Mouse (Mus musculus) A20 (cell line): ENCODE measurements around the gene Pin1rt1.
A peak's percentile ranks its signal among the peaks of the same experiment; 100 is the strongest.

ENCODE experiments used
- DNase-seq: peaks from one replicate; pipeline ENCODE4 v3.0.0-alpha.2; 2011; ENCODE audit warnings: low read depth, low spot score

Gene Pin1rt1

GRCm38 (mm10) chr2:104712486-104712809 lies 3.7 kb downstream of the Pin1rt1 start:
- no peak for DNase-seq

- peak; percentile 68 for DNase-seq
Observed at GRCm38 (mm10) chr2:104711585-104712485, 4.3 kb downstream of the Pin1rt1 start, which contains the start of gene Tcp11l1. Tcp11l1 (minus strand) TSS chr2:104712169.

GRCm38 (mm10) chr2:104710670-104711370 lies 5.4 kb downstream of the Pin1rt1 start:
- DNase-seq = no peak

- DNase-seq = no peak
Observed at GRCm38 (mm10) chr2:104709786-104710337, 6.3 kb downstream of the Pin1rt1 start.

- DNase-seq = no peak
Observed at GRCm38 (mm10) chr2:104704355-104704754, 11.8 kb downstream of the Pin1rt1 start.

- DNase-seq = no peak
Observed at GRCm38 (mm10) chr2:104703158-104703557, 13.0 kb downstream of the Pin1rt1 start.

- no peak for DNase-seq
Observed at GRCm38 (mm10) chr2:104699659-104700058, 16.5 kb downstream of the Pin1rt1 start.

- no peak for DNase-seq
Observed at GRCm38 (mm10) chr2:104692551-104692950, 23.6 kb downstream of the Pin1rt1 start.

- DNase-seq = peak; percentile 61
Observed at GRCm38 (mm10) chr2:104690720-104691119, 25.5 kb downstream of the Pin1rt1 start.

- DNase-seq = no peak
Observed at GRCm38 (mm10) chr2:104688724-104689123, 27.5 kb downstream of the Pin1rt1 start.

GRCm38 (mm10) chr2:104688321-104688720 lies 27.9 kb downstream of the Pin1rt1 start:
- DNase-seq = no peak

- peak; percentile 64 for DNase-seq
Observed at GRCm38 (mm10) chr2:104687261-104687660, 28.9 kb downstream of the Pin1rt1 start.

- DNase-seq = peak; percentile 85
Observed at GRCm38 (mm10) chr2:104685418-104685817, 30.8 kb downstream of the Pin1rt1 start.

GRCm38 (mm10) chr2:104684771-104685170 lies 31.4 kb downstream of the Pin1rt1 start:
- no peak for DNase-seq

GRCm38 (mm10) chr2:104677326-104677725 lies 38.9 kb downstream of the Pin1rt1 start:
- DNase-seq = no peak

- DNase-seq = no peak
Observed at GRCm38 (mm10) chr2:104671724-104672123, 44.5 kb downstream of the Pin1rt1 start.

GRCm38 (mm10) chr2:104669122-104669804 lies 46.9 kb downstream of the Pin1rt1 start:
- DNase-seq = peak; percentile 48
